Mouse (Mus musculus) E14TG2a.4 (cell line): Measurements from ENCODE around the gene Vmo1.
A peak's percentile ranks its signal among the peaks of the same experiment; 100 is the strongest.

Source experiments
- H3K27me3 ChIP-seq: 2 replicates; pipeline ENCODE4 v1.6.1; 2014; ENCODE audit warnings: low read length, control low read depth; ENCODE audit not compliant: insufficient read depth
- H3K36me3 ChIP-seq: 2 replicates; pipeline ENCODE4 v1.6.1; 2014; ENCODE audit warnings: low read length, control low read depth; ENCODE audit not compliant: insufficient read depth
- H3K4me1 ChIP-seq: replicated peaks from 2 replicates; pipeline ENCODE4 v1.6.1; 2014; ENCODE audit warnings: low read depth, low read length, control low read depth
- H3K4me3 ChIP-seq: replicated peaks from 2 replicates; pipeline ENCODE4 v1.5.1; 2014; ENCODE audit warnings: mild to moderate bottlenecking, low read length
- H3K9me3 ChIP-seq: 2 replicates; pipeline ENCODE4 v1.6.1; 2014; ENCODE audit warnings: low read length, control low read depth
- CTCF ChIP-seq: conservative IDR thresholded peaks from 2 replicates; pipeline ENCODE4 v1.5.1; 2014; ENCODE audit warnings: low read length
- NANOG ChIP-seq: IDR thresholded peaks from 2 replicates; pipeline ENCODE4 v1.6.1; 2014; ENCODE audit warnings: borderline replicate concordance, low read length, mixed read lengths
- POU5F1 ChIP-seq: IDR thresholded peaks from 2 replicates; pipeline ENCODE4 v1.6.1; 2014; ENCODE audit warnings: low read length, borderline replicate concordance

Vmo1 gene

DNA sequence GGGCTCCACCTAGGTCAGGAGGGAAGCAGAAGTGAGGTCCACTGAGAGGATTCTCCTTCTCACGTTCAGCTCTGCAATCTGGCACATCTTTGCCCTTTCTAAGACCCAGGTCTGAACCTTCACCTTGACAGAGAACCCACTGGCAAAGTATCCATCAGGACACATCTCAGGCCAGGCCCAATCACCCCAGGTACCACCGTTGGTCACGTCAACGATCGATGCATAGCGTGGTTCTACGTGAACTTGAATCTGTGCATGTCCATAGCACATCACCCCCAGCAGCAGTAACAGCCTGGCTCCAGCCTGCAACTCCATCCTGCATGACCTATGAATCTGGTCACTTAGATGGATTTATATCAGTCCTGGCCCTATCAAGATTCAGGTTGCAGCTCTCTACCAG, at the start of gene Vmo1:
Gene Vmo1, minus strand, starts transcription at position 329 of the 400 bp plus-strand sequence.
- peaks cover 33% of the 10 kb centered on the region for H3K4me1 ChIP-seq
- no peak within 1 kb of the TSS for H3K4me3 ChIP-seq
- peaks cover 18% of the 10 kb centered on the region for H3K27me3 ChIP-seq
- H3K36me3 ChIP-seq: no peaks in the 10 kb centered on the region
- H3K9me3 ChIP-seq: no peaks in the 10 kb centered on the region
- TF ChIP-seq POU5F1 (no peak), CTCF (no peak), NANOG (no peak)

DNA sequence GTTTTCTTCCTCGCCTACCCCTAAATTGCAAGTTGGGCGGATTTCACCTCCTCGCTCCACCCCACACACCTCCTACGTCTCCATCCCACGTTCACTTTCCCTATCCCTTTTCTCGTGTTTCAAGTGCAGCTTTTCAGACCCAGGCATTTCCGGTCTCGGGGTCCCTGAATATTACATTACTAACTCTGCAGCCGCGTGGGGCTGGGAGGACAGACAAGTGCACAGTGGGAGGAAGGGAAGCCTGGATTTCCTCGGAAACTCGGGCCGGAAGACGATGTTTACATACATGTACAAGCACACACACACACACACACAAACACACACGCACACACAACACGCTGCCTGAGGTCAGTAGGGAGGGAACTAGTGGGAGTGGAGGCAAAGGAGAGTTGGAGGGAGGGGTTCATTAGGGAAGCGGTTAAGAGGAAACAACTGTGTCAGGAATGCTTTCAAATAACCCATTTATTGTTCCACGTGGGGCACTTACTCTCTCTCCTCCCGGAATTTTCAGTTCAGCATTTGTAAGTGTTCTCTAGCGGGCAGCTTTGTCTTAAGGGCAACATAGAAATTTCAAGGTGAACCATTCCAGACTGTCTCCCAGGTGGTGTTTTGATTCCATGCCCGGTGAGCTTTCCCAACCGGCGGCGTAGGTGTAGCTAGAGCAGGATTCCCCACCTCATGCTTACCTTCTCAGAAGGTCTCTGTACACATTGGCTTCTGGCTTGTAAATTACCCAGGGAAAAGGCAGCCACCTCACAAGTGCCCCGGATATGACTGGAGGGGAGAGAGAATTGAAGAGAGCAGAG, 49.3 kb upstream of the Vmo1 start:
- Histone ChIP-seq H3K9me3 (no peaks in the 10 kb centered on the region), H3K36me3 (peaks cover 15% of the 10 kb centered on the region), H3K4me3 (peak overlapping the region; percentile 93), H3K4me1 (peaks cover 28% of the 10 kb centered on the region), H3K27me3 (0 out of 2 replicates have a peak, but pooled peaks cover 3% of the 10 kb centered on the region)
- TF ChIP-seq POU5F1: no peak
- TF ChIP-seq NANOG: no peak
- TF ChIP-seq CTCF: no peak

DNA sequence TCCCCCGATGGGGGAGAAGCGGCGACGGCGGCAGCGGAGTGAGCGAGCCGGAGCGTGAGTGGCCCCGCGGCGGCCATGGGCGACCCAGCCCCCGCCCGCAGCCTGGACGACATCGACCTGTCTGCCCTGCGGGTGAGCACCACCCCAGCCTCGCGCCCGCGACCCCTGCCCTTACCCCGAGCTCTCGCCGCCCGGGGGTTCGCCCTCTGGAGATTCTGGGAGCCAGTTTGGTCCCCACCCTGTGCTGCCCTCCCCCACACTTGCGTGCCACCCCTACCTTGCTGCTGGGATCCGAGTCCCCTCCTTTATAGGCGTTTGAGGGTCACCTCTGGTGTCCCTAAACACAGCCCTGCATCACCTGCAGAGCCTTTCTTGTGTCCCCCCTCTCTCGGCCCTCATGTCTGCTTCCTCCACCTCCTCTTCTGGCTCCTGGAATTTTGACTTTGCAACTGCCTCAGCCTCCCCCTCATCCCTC, 48.6 kb upstream of the Vmo1 start:
- no peak for TF ChIP-seq POU5F1
- TF ChIP-seq CTCF: no peak
- TF ChIP-seq NANOG: no peak
- peak overlapping the region; percentile 93 for H3K4me3 ChIP-seq
- H3K4me1 ChIP-seq: peaks cover 28% of the 10 kb centered on the region
- H3K9me3 ChIP-seq: no peaks in the 10 kb centered on the region
- H3K27me3 ChIP-seq: 0 out of 2 replicates have a peak, but pooled peaks cover 3% of the 10 kb centered on the region
- peaks cover 10% of the 10 kb centered on the region for H3K36me3 ChIP-seq

DNA sequence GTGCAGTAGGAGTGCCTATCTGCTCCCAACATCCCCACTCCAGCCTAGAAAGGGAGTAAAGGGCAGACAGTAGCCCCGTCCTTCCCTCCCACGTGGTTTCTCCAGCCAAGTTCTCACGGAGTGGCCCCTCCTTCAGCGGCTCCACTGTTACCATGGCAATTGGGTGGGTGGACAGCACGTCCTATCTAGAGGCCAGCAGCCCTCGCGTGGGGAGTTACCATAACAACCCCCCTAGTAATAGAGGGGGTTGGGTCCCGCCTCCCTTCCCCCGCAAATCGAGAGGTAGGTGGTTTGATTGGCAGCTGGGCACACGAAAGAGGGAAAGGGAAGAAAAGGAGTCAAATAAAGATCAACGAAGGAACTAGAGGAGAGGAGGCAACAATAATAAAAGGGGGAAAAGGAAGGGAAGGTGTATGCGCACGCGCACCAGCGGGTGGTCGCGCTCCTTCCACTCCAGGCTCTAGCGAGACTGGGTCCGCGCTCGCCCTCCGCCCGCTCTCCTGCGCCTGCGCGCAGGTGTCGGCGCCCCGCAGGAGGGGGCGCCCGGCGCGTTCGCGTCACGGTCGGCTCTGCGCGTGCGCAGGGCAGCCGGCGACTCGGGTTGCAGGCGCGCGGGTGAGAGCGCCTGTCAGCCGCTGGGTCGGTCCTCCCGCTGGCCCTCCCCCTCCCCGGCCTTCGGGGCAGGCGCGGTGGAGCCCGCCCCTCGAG, 48.0 kb upstream of the Vmo1 start, which contains the start of gene Mink1:
Gene Mink1, plus strand, starts transcription at position 595 of the 708 bp plus-strand sequence.
- H3K4me1 ChIP-seq: peaks cover 28% of the 10 kb centered on the region
- H3K9me3 ChIP-seq: no peaks in the 10 kb centered on the region
- TF ChIP-seq POU5F1: no peak
- TF ChIP-seq CTCF: no peak
- TF ChIP-seq NANOG: no peak
- peak within 1 kb of the TSS; percentile 93 for H3K4me3 ChIP-seq
- peaks cover 6% of the 10 kb centered on the region for H3K36me3 ChIP-seq
- 0 out of 2 replicates have a peak, but pooled peaks cover 3% of the 10 kb centered on the region for H3K27me3 ChIP-seq

DNA sequence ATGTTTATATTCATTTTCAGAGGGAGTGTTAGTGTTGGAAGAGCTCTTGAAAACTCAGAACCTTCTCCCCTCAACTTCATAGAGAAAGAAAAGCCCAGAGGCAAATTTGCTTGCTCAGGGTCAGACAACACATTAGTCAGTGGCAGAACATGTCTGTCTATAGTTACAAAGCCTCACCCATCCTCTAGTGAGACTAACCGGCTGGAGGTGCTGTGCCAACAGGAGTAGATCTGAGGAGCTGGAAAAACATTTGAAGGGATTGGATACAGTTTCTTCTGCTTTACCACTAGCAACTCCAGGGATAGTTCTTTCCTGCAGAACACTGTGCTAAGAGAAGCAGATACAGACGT, 47.5 kb upstream of the Vmo1 start:
- Histone ChIP-seq H3K36me3 (peaks cover 4% of the 10 kb centered on the region), H3K27me3 (0 out of 2 replicates have a peak, but pooled peaks cover 3% of the 10 kb centered on the region), H3K9me3 (no peaks in the 10 kb centered on the region), H3K4me3 (peak overlapping the region; percentile 93), H3K4me1 (peaks cover 30% of the 10 kb centered on the region)
- TF ChIP-seq CTCF (no peak), NANOG (no peak), POU5F1 (no peak)

GRCm38 (mm10) chr11:70557545-70557944, 43.1 kb upstream of the Vmo1 start:
- H3K4me3 ChIP-seq: no peak overlapping the region
- peaks cover 27% of the 10 kb centered on the region for H3K27me3 ChIP-seq
- TF ChIP-seq CTCF (peak; percentile 27), POU5F1 (no peak)
- H3K9me3 ChIP-seq: no peaks in the 10 kb centered on the region
- peaks cover 38% of the 10 kb centered on the region for H3K4me1 ChIP-seq
- H3K36me3 ChIP-seq: no peaks in the 10 kb centered on the region

- H3K9me3 ChIP-seq: no peaks in the 10 kb centered on the region
- no peaks in the 10 kb centered on the region for H3K36me3 ChIP-seq
- peaks cover 38% of the 10 kb centered on the region for H3K27me3 ChIP-seq
- TF ChIP-seq POU5F1: no peak
- TF ChIP-seq CTCF: no peak
- no peak for TF ChIP-seq NANOG
- no peak overlapping the region for H3K4me3 ChIP-seq
- peaks cover 30% of the 10 kb centered on the region for H3K4me1 ChIP-seq
Measured at GRCm38 (mm10) chr11:70553940-70554339, 39.5 kb upstream of the Vmo1 start.

- Histone ChIP-seq H3K36me3 (no peaks in the 10 kb centered on the region), H3K27me3 (peaks cover 38% of the 10 kb centered on the region), H3K9me3 (no peaks in the 10 kb centered on the region), H3K4me3 (no peak overlapping the region), H3K4me1 (peaks cover 38% of the 10 kb centered on the region)
- TF ChIP-seq NANOG (no peak), POU5F1 (no peak)
Measured at GRCm38 (mm10) chr11:70551526-70551925, 37.1 kb upstream of the Vmo1 start.

DNA sequence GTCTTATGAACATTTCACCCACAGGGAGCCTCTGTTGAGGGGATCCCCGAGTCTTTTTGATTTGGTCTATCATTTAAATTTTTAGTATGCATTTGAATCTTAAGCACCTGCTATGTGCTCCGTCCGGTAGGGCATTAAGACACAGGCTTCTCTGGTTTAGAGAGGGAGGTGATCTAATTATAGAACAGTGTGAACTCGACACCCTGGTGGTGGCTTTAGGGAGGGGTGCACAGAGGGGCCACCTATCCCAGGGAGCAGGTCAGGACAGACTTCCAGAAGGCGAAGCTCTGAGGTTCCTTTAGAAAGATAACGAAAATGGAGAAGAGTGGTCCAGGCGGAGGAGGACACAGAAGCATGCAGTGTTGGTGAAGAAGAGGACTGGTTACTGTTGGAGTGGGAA, 30.1 kb upstream of the Vmo1 start:
- no peaks in the 10 kb centered on the region for H3K9me3 ChIP-seq
- no peak overlapping the region for H3K4me3 ChIP-seq
- no peaks in the 10 kb centered on the region for H3K36me3 ChIP-seq
- H3K27me3 ChIP-seq: peaks cover 41% of the 10 kb centered on the region
- H3K4me1 ChIP-seq: peaks cover 21% of the 10 kb centered on the region
- TF ChIP-seq NANOG: no peak
- TF ChIP-seq POU5F1: no peak
- TF ChIP-seq CTCF: no peak
